Mouse (Mus musculus) ZHBTc4 (cell line): ENCODE results near the gene Gm21834.
A peak's percentile ranks its signal among the peaks of the same experiment; 100 is the strongest.

Experiments
- DNase-seq: peaks from one replicate; pipeline ENCODE4 v3.0.0-alpha.2; 2011; ENCODE audit warnings: low read depth, low spot score

Gm21834 gene

GRCm38 (mm10) chr17:57742119-57742518 is at the start of gene Gm21834:
TSS of gene Gm21834 (minus strand) at chr17:57742219.
- no peak for DNase-seq

GRCm38 (mm10) chr17:57788161-57788799 is 46.3 kb upstream of the Gm21834 start:
- no peak for DNase-seq

- peak; percentile 46 for DNase-seq
Measured at GRCm38 (mm10) chr17:57770904-57771303, 28.9 kb upstream of the Gm21834 start.

- peak; percentile 91 for DNase-seq
Measured at GRCm38 (mm10) chr17:57768622-57769610, 26.9 kb upstream of the Gm21834 start, which contains the start of gene Cntnap5c. TSS of gene Cntnap5c (plus strand) at chr17:57769570.

- no peak for DNase-seq
Measured at GRCm38 (mm10) chr17:57767306-57767705, 25.3 kb upstream of the Gm21834 start.

GRCm38 (mm10) chr17:57758033-57758432 is 16.0 kb upstream of the Gm21834 start:
- DNase-seq = no peak

- DNase-seq = no peak
Measured at GRCm38 (mm10) chr17:57694791-57695190, 47.2 kb downstream of the Gm21834 start.
